Comparison of ENCODE assay signal across 8 mouse cellular contexts in the genomic region with DNA sequence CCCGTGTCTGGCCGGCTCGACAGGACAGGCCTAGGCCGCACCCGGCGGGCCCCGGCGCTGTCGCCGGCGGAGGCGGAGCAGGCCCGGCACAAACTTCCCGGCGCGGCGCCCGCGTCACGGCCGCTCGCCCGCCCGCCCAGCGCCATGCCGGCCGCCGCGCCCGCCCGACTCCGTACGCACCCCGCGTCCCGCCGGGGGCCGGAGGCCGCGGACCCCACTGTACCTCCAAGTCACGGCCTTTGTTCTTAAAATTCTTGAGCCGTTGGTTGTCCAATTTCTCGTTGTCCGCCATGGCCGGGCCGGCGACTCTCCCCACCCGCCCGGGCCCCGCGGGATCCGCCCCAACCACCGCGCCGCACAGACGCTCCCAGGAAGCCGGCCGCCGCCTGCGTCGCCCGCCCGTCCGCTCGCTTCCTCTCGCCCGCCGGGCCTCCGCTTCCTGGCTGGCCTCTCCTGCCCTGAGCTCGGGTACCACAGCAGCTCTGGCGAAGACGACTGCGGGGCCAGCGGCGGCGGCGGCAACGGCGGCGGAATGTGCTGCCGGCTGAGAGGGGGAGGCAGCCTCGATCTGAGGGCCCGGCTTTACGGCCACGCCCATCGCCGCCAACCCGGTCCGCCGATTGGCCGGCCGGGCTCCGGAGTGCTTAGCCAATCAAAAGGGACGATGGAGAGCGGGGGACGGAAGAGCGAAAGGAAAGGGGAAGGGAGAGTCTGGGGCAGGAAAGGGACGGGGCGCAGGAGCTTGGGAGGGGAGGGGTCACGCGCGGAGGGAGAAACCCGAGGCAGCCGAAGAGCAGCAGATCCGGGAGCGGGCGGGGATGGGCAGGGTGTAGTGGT. TPM values are rescaled to one million over a fixed set of nuclear protein-coding genes. Genes with fewer than 3 reads are reported as not detected.
DNase-seq lines count a peak whose midpoint lies in the region; ATAC-seq and TF ChIP-seq lines count a peak whose summit lies in the region.

A gene (minus strand): TSS at position 605 of the 837 bp plus-strand sequence.

- peak within 1 kb of the TSS; percentile 80 for H3K9ac ChIP-seq in forebrain, embryonic 16.5 days (replicated peaks; ENCODE audit: low read depth, low read length)
- peak within 1 kb of the TSS; percentile 93 for H3K9ac ChIP-seq in lung, embryonic 14.5 days

- peak; percentile 98 for ATAC-seq in G1E (ENCODE audit: extremely low read depth, insufficient number of reproducible peaks, low FRiP score, poor library complexity, severe bottlenecking)
- peak; percentile 98 for ATAC-seq in forebrain, embryonic 16.5 days
- peak; percentile 99 for ATAC-seq in lung, embryonic 14.5 days (ENCODE audit: insufficient read depth)

- TF ChIP-seq CTCF in G1E (IDR thresholded peaks at IDR 0.05; ENCODE audit: low read depth, low read length), result no peak
- no peak for TF ChIP-seq CTCF in layer of hippocampus, adult 2 months (conservative IDR thresholded peaks at IDR 0.05)
- no peak for TF ChIP-seq CTCF in lung, embryonic 14.5 days (IDR thresholded peaks at IDR 0.05; ENCODE audit: low read depth)
- TF ChIP-seq CTCF in olfactory bulb, adult 2 months (IDR thresholded peaks at IDR 0.05; ENCODE audit: insufficient read depth, low read depth, low read length), result no peak
- TF ChIP-seq CTCF in thymus, adult 2 months (IDR thresholded peaks at IDR 0.05; ENCODE audit: borderline replicate concordance, control insufficient read depth, extremely low read depth, insufficient read depth, low read length, poor library complexity), result peak; percentile 58

- peak; percentile 91 for TF ChIP-seq POLR2A in olfactory bulb, adult 2 months (IDR thresholded peaks at IDR 0.05; ENCODE audit: insufficient read depth, low read depth, low read length)
- TF ChIP-seq POLR2A in thymus, adult 2 months (IDR thresholded peaks at IDR 0.05; ENCODE audit: control insufficient read depth, extremely low read depth, insufficient read depth, low read length, poor library complexity), result peak; percentile 95

- H3K4me1 ChIP-seq in G1E (ENCODE audit: insufficient read depth, low read depth, low read length), result peaks cover 18% of the 10 kb centered on the region
- H3K4me1 ChIP-seq in forebrain, embryonic 16.5 days (replicated peaks; ENCODE audit: control insufficient read depth, insufficient read depth, low read length), result peaks cover 12% of the 10 kb centered on the region
- peaks cover 7% of the 10 kb centered on the region; the same call in 1 of the 2 replicates for H3K4me1 ChIP-seq in lung, embryonic 14.5 days (ENCODE audit: insufficient read depth)
- no peaks in the 10 kb centered on the region for H3K4me1 ChIP-seq in olfactory bulb, adult 2 months (ENCODE audit: control insufficient read depth, insufficient read depth, low read length)
- H3K4me1 ChIP-seq in thymus, adult 2 months (replicated peaks; ENCODE audit: control insufficient read depth, insufficient read depth, low read length), result peaks cover 2% of the 10 kb centered on the region; the same call in 1 of the 2 replicates

- intact Hi-C loops in heart, postnatal 36 days (cut with DNase I), result loop anchor here (1.0 to 10.0 kb wide), 5 partner anchors 81 to 596 kb away; a partner anchor contains a TSS

- peak; percentile 97 for DNase-seq in G1E (ENCODE audit: low spot score)
- DNase-seq in cerebellum, adult 18-20 months, result peak; percentile 95
- DNase-seq in heart, postnatal 36 days, result peak; percentile 91 to 95
- peak; percentile 92 to 95 for DNase-seq in layer of hippocampus, adult 2 months (ENCODE audit: low spot score in 2 of 2)
- peak; percentile 98 for DNase-seq in lung, embryonic 14.5 days
- DNase-seq in thymus, adult 2 months, result peak; percentile 93

- WGBS in forebrain, embryonic 16.5 days, result under 1% methylated on average over 98 of the region's 107 CpGs
- WGBS in lung, embryonic 14.5 days, result under 1% methylated on average over 107 of the region's 107 CpGs
- 2% methylated on average over 107 of the region's 107 CpGs for WGBS in olfactory bulb, adult 2 months
- under 1% methylated on average over 104 of the region's 107 CpGs for WGBS in thymus, adult 2 months

- H3K9me3 ChIP-seq in G1E (replicated peaks), result no peaks in the 10 kb centered on the region
- H3K9me3 ChIP-seq in forebrain, embryonic 16.5 days (ENCODE audit: control insufficient read depth, low read length), result no peaks in the 10 kb centered on the region
- no peaks in the 10 kb centered on the region for H3K9me3 ChIP-seq in lung, embryonic 14.5 days (ENCODE audit: low read depth, low read length)

- peak within 1 kb of the TSS; percentile 92 for H3K4me2 ChIP-seq in forebrain, embryonic 16.5 days (ENCODE audit: low read length)
- H3K4me2 ChIP-seq in lung, embryonic 14.5 days, result peak within 1 kb of the TSS; percentile 80

- H3K36me3 ChIP-seq in G1E (replicated peaks), result no peaks in the 10 kb centered on the region
- H3K36me3 ChIP-seq in forebrain, embryonic 16.5 days (ENCODE audit: control insufficient read depth, insufficient read depth), result no peaks in the 10 kb centered on the region
- H3K36me3 ChIP-seq in lung, embryonic 14.5 days (ENCODE audit: insufficient read depth), result no peaks in the 10 kb centered on the region
- H3K36me3 ChIP-seq in thymus, adult 2 months (ENCODE audit: control insufficient read depth, insufficient read depth, low read length), result no peaks in the 10 kb centered on the region

- peaks cover 2% of the 10 kb centered on the region; the same call in 1 of the 2 replicates for H3K27me3 ChIP-seq in G1E (ENCODE audit: insufficient read depth, low read length)
- H3K27me3 ChIP-seq in forebrain, embryonic 16.5 days (replicated peaks; ENCODE audit: control insufficient read depth, insufficient read depth, low read length), result no peaks in the 10 kb centered on the region
- H3K27me3 ChIP-seq in lung, embryonic 14.5 days (ENCODE audit: insufficient read depth, low read length), result no peaks in the 10 kb centered on the region
- H3K27me3 ChIP-seq in thymus, adult 2 months (ENCODE audit: control insufficient read depth, insufficient read depth, low read length), result no peaks in the 10 kb centered on the region

- peak within 1 kb of the TSS; percentile 84 for H3K4me3 ChIP-seq in G1E (ENCODE audit: low read depth, low read length)
- H3K4me3 ChIP-seq in forebrain, embryonic 16.5 days (replicated peaks; ENCODE audit: low read length), result peak within 1 kb of the TSS; percentile 57
- peak within 1 kb of the TSS; percentile 84 for H3K4me3 ChIP-seq in layer of hippocampus, adult 2 months
- peak within 1 kb of the TSS; percentile 94 for H3K4me3 ChIP-seq in lung, embryonic 14.5 days (ENCODE audit: low read depth, low read length)
- peak within 1 kb of the TSS; percentile 100 for H3K4me3 ChIP-seq in olfactory bulb, adult 2 months (ENCODE audit: insufficient read depth, low read depth, low read length)
- peak within 1 kb of the TSS; percentile 70 for H3K4me3 ChIP-seq in thymus, adult 2 months (ENCODE audit: control insufficient read depth, insufficient read depth, low read length)

- H3K27ac ChIP-seq in forebrain, embryonic 16.5 days (ENCODE audit: low read length), result peak within 1 kb of the TSS; percentile 95
- H3K27ac ChIP-seq in layer of hippocampus, adult 2 months, result peak within 1 kb of the TSS; percentile 95
- H3K27ac ChIP-seq in lung, embryonic 14.5 days (ENCODE audit: low read depth), result peak within 1 kb of the TSS; percentile 95
- peak within 1 kb of the TSS; percentile 65 for H3K27ac ChIP-seq in olfactory bulb, adult 2 months (ENCODE audit: insufficient read depth, low read depth, low read length)
- H3K27ac ChIP-seq in thymus, adult 2 months (ENCODE audit: control insufficient read depth, insufficient read depth, low read length), result peak within 1 kb of the TSS; percentile 68

RNA-seq across cellular contexts. Expression of the gene that starts here (rescaled TPM):
- 126 and 138 TPM in 2 replicates for total RNA-seq in G1E (2014; fragmentation: Nextera tagmentation)
- 52.4 and 66.7 TPM in 2 replicates for total RNA-seq in G1E (2017)
- polyA plus RNA-seq in G1E (2012), result 14.4 and 15.6 TPM in 2 replicates
- polyA plus RNA-seq in forebrain, embryonic 16.5 days (2015; fragmentation: Nextera tagmentation; extraction: Ambion mirVana), result 36.8 and 41.9 TPM in 2 replicates
- total RNA-seq in heart, postnatal 36 days (2021), result 10 to 100 TPM; 86.3 to 95.6 TPM
- total RNA-seq in layer of hippocampus, adult 2 months (2021), result 10 to 100 TPM; 82.9 to 87.7 TPM
- 41.2 and 43.3 TPM in 2 replicates for polyA plus RNA-seq in lung, embryonic 14.5 days (2014; fragmentation: Nextera tagmentation; extraction: Ambion mirVana)
- 81.6 and 88.5 TPM in 2 replicates for polyA plus RNA-seq in olfactory bulb, adult 2 months (2012; ENCODE audit: insufficient read depth, insufficient read length, low replicate concordance, missing spikeins)
- polyA plus RNA-seq in thymus, adult 2 months (2012; rRNA removed), result 20.5 and 21.6 TPM in 2 replicates

Comparison
In these comparisons a context has a peak if more than half of its experiments do, and no peak if none do; other contexts are left out.
1. Peak in every context shown above with its lines: DNase-seq, ATAC-seq, H3K4me3 ChIP-seq and H3K27ac ChIP-seq.